Mouse (Mus musculus) midbrain, embryonic 15.5 days (tissue): Measurements from ENCODE around the gene Tango6. TPM values are rescaled to one million over a fixed set of nuclear protein-coding genes. Genes with fewer than 3 reads are reported as not detected.
"Not testable (repeated sequence)": the region's sequence is repeated elsewhere in the genome, so short reads cannot be mapped to it uniquely, and the experiment has no call there.

Experiments used
- ATAC-seq: fragments of 200-750 bp; cut with Nextera tagmentation; replicated peaks from 2 replicates; pipeline ENCODE4 v1.8.0; 2017; ENCODE audit warnings: moderate TSS enrichment
- H3K27ac ChIP-seq: fragments of 300-500 bp; sonication (generic); 2 replicates; pipeline ENCODE4 v1.5.1; 2015; ENCODE audit warnings: mild to moderate bottlenecking, inconsistent platforms
- H3K27me3 ChIP-seq: fragments of 300-500 bp; sonication (generic); replicated peaks from 2 replicates; pipeline ENCODE4 v1.6.1; 2015; ENCODE audit warnings: inconsistent platforms
- H3K36me3 ChIP-seq: fragments of 300-500 bp; sonication (generic); replicated peaks from 2 replicates; pipeline ENCODE4 v1.6.1; 2015; ENCODE audit warnings: inconsistent platforms
- H3K4me1 ChIP-seq: fragments of 300-500 bp; sonication (generic); 2 replicates; pipeline ENCODE4 v1.6.1; 2015; ENCODE audit warnings: inconsistent platforms
- H3K4me2 ChIP-seq: fragments of 300-500 bp; sonication (generic); 2 replicates; pipeline ENCODE4 v1.6.1; 2015; ENCODE audit warnings: inconsistent platforms, mild to moderate bottlenecking, moderate library complexity
- H3K4me3 ChIP-seq: fragments of 300-500 bp; sonication (generic); 2 replicates; pipeline ENCODE4 v1.5.1; 2015; ENCODE audit warnings: mild to moderate bottlenecking, inconsistent platforms
- H3K9ac ChIP-seq: fragments of 300-500 bp; sonication (generic); 2 replicates; pipeline ENCODE4 v1.6.1; 2015; ENCODE audit warnings: mild to moderate bottlenecking, inconsistent platforms
- H3K9me3 ChIP-seq: fragments of 300-500 bp; sonication (generic); 2 replicates; pipeline ENCODE4 v1.6.1; 2016; ENCODE audit warnings: inconsistent platforms
- WGBS: fragments of 180-500 bp; shearing (Covaris S2); methylation state at CpG from one replicate; pipeline ENCODE4 v1.1.7; 2015; ENCODE audit warnings: mixed read lengths; 5-methylcytosine and 5-hydroxymethylcytosine counted together
- polyA plus RNA-seq: library from polyadenylated mRNA; unstranded; fragments of >200 nt; fragmentation: Nextera tagmentation; extraction: Ambion mirVana; gene quantifications from 2 replicates; pipeline ENCODE4 v1.2.1, GENCODE M21; 2015

Tango6 gene
- polyA plus RNA-seq, 1 experiment from 2014 or later, result 6.8 TPM

DNA sequence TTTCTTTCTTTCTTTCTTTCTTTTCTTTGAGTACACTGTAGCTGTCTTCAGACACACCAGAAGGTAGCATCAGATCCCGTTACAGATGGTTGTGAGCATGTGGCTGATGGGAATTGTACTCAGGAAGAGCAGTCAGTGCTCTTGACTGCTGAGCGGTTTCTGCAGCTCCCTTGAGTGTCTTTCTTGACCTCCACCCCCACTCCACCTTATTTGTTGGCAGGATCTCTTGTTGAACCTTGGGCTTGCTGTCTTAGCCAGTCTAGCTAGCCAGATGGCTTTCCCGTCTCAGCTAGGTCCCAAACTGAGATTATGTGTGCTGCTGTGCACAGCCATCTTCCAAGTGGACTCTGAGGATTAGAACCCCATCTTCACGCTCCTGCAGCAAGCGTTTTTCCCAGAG is 83.9 kb downstream of the Tango6 start:
- H3K9ac ChIP-seq, result no peak overlapping the region
- no peaks in the 10 kb centered on the region for H3K9me3 ChIP-seq
- no peak overlapping the region for H3K4me3 ChIP-seq
- H3K4me2 ChIP-seq, result no peak overlapping the region
- no peaks in the 10 kb centered on the region for H3K27me3 ChIP-seq
- ATAC-seq, result no peak
- 85% methylated on average over 5 of the region's 5 CpGs for WGBS
- H3K27ac ChIP-seq, result no peak overlapping the region
- H3K4me1 ChIP-seq, result 0 out of 2 replicates have a peak, but pooled peaks cover 7% of the 10 kb centered on the region
- no peaks in the 10 kb centered on the region for H3K36me3 ChIP-seq

GRCm38 (mm10) chr8:106769147-106769805 is 86.4 kb downstream of the Tango6 start:
- Histone ChIP-seq H3K4me1 (no peaks in the 10 kb centered on the region), H3K9me3 (no peaks in the 10 kb centered on the region), H3K36me3 (no peaks in the 10 kb centered on the region), H3K27ac (no peak overlapping the region), H3K9ac (no peak overlapping the region), H3K4me2 (no peak overlapping the region), H3K4me3 (no peak overlapping the region), H3K27me3 (no peaks in the 10 kb centered on the region)
- 77% methylated on average over 13 of the region's 13 CpGs for WGBS
- ATAC-seq, result no peak

- H3K4me1 ChIP-seq, result no peaks in the 10 kb centered on the region
- H3K27me3 ChIP-seq, result no peaks in the 10 kb centered on the region
- no peaks in the 10 kb centered on the region for H3K36me3 ChIP-seq
- 90% methylated on average over 9 of the region's 9 CpGs for WGBS
- no peaks in the 10 kb centered on the region for H3K9me3 ChIP-seq
- H3K4me3 ChIP-seq, result no peak overlapping the region
- no peak overlapping the region for H3K9ac ChIP-seq
- H3K4me2 ChIP-seq, result no peak overlapping the region
- no peak for ATAC-seq
- H3K27ac ChIP-seq, result no peak overlapping the region
These were observed 87.8 kb downstream of the Tango6 start for GRCm38 (mm10) chr8:106770596-106771179.

- no peak overlapping the region for H3K4me3 ChIP-seq
- no peak overlapping the region for H3K9ac ChIP-seq
- 83% methylated on average over 6 of the region's 6 CpGs for WGBS
- no peaks in the 10 kb centered on the region for H3K4me1 ChIP-seq
- H3K27me3 ChIP-seq, result no peaks in the 10 kb centered on the region
- H3K36me3 ChIP-seq, result no peaks in the 10 kb centered on the region
- no peak for ATAC-seq
- no peaks in the 10 kb centered on the region for H3K9me3 ChIP-seq
- H3K4me2 ChIP-seq, result no peak overlapping the region
- H3K27ac ChIP-seq, result no peak overlapping the region
These were observed 89.2 kb downstream of the Tango6 start for GRCm38 (mm10) chr8:106772094-106772493.

DNA sequence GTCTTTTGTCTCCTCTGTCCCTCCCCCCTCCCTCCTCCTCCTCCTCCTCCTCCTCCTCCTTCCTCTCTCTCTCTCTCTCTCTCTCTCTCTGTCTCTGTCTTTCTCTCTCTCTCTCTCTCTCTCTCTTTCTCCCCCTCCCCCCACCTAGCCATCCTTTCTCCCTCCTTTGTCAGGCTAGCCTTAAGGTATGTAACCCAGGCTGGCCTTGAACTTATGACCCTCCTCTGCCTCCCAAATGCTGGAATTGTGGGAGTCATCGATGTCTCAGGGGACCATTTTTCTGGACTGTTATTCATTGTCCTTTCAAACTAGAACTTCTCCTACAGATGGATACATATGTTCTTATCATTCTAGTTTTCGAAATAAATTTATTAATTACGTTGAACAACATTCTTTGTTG is 89.6 kb downstream of the Tango6 start:
- 93% methylated on average over 3 of the region's 3 CpGs for WGBS
- no peak overlapping the region for H3K4me3 ChIP-seq
- H3K4me2 ChIP-seq, result no peak overlapping the region
- no peaks in the 10 kb centered on the region for H3K27me3 ChIP-seq
- no peaks in the 10 kb centered on the region for H3K36me3 ChIP-seq
- no peak overlapping the region for H3K9ac ChIP-seq
- H3K27ac ChIP-seq, result no peak overlapping the region
- H3K9me3 ChIP-seq, result no peaks in the 10 kb centered on the region
- H3K4me1 ChIP-seq, result no peaks in the 10 kb centered on the region
- ATAC-seq, result no peak

DNA sequence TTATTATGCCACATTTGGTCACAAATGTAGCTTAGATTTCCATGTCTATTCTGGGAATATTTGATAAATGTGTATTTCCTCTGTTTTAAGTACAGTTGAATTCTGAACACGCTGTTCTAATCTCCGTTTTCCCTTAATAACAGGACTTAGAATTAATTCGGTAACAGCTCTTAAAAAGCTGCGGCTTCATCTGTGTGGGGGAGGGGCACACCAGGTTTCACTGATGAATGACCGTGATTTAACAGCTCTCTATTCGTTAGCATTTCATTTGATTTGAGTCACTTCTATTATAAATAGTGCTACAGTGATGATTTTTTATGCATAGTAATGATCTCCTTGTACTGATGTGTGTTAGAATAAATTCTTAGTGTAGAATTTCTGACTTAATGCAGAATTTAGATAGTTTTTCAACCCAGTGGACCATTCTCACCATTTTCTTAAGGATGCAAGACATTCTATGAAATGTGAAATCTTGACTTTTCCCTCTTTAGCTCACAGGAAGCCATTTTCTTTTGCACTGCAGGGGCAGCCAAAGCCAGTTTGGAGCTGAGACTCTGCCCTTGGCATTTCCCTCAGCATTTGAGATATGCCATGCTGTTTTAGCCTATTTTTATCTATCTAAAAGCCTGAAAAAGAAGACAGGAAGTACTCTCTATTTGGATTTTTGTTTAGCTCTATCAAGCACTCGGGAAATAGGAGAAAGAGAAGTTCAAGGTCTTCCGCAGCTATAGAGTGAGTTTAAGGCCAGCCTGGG is 91.9 kb downstream of the Tango6 start:
- Histone ChIP-seq H3K4me1 (no peaks in the 10 kb centered on the region), H3K4me2 (no peak overlapping the region), H3K27me3 (no peaks in the 10 kb centered on the region), H3K27ac (0 out of 2 replicates have a peak overlapping the region, but pooled peaks have one; percentile 24), H3K4me3 (no peak overlapping the region), H3K9ac (no peak overlapping the region), H3K9me3 (no peaks in the 10 kb centered on the region), H3K36me3 (no peaks in the 10 kb centered on the region)
- ATAC-seq, result no peak
- 52% methylated on average over 8 of the region's 8 CpGs for WGBS

DNA sequence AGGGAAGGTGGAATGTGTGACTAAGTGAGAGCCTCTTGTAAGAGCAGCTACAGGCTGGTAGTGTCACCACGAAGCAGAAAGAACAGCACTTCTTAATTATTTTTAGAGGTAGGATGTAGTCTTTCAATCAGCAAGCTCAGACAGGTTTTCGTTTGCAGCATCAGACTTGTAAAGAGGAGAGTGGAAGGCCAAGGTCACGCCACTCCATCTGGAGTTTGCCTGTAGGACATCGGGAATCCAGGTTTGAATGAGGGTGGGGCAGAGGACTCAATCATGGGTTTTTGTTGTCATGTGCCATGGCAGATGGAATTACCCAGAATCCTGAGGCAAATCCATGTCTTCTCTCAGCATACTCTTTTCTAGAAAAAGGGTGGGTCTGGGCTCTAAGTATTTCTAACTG is 106.8 kb downstream of the Tango6 start:
- H3K36me3 ChIP-seq, result no peaks in the 10 kb centered on the region
- ATAC-seq, result no peak
- H3K27me3 ChIP-seq, result no peaks in the 10 kb centered on the region
- WGBS, result 57% methylated on average over 4 of the region's 4 CpGs
- H3K4me1 ChIP-seq, result no peaks in the 10 kb centered on the region
- H3K4me2 ChIP-seq, result no peak overlapping the region
- no peak overlapping the region for H3K9ac ChIP-seq
- H3K4me3 ChIP-seq, result no peak overlapping the region
- H3K9me3 ChIP-seq, result no peaks in the 10 kb centered on the region
- no peak overlapping the region for H3K27ac ChIP-seq

- no peak overlapping the region for H3K4me3 ChIP-seq
- H3K9ac ChIP-seq, result no peak overlapping the region
- WGBS, result 91% methylated on average over 2 of the region's 2 CpGs
- no peak overlapping the region for H3K4me2 ChIP-seq
- ATAC-seq, result no peak
- no peaks in the 10 kb centered on the region for H3K27me3 ChIP-seq
- no peak overlapping the region for H3K27ac ChIP-seq
- no peaks in the 10 kb centered on the region for H3K9me3 ChIP-seq
- H3K4me1 ChIP-seq, result no peaks in the 10 kb centered on the region
- no peaks in the 10 kb centered on the region for H3K36me3 ChIP-seq
These were observed 112.0 kb downstream of the Tango6 start for GRCm38 (mm10) chr8:106794820-106795219.

DNA sequence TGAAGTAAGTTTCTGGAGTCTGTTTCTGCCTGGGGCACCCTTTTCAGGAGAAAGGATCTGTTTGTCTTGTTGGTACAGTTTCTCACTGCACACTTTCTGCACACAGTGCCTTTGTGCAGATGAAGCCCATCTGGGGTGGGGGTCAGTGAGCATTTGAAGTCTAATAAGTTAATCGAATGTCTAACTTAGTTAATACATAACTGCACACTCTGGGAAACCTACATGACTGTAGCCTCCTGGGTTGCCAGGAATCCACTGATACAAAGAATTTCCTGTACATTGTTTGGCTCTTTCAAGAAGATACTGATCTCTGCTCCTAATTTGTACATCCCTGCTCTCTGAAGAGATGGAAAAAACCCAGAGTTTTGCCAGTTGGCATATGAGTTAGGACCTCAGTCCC is 117.0 kb downstream of the Tango6 start:
- Histone ChIP-seq H3K4me2 (no peak overlapping the region), H3K27ac (no peak overlapping the region), H3K9me3 (no peaks in the 10 kb centered on the region; the same call in 1 of the 2 replicates), H3K36me3 (no peaks in the 10 kb centered on the region), H3K4me1 (no peaks in the 10 kb centered on the region), H3K4me3 (no peak overlapping the region), H3K27me3 (no peaks in the 10 kb centered on the region), H3K9ac (no peak overlapping the region)
- WGBS, result 63% methylated on average over 1 of the region's 1 CpGs
- ATAC-seq, result no peak

GRCm38 (mm10) chr8:106801261-106801660 is 118.4 kb downstream of the Tango6 start:
- Histone ChIP-seq H3K27me3 (no peaks in the 10 kb centered on the region), H3K27ac (no peak overlapping the region), H3K4me2 (no peak overlapping the region), H3K9ac (no peak overlapping the region), H3K4me3 (no peak overlapping the region), H3K4me1 (no peaks in the 10 kb centered on the region), H3K36me3 (no peaks in the 10 kb centered on the region), H3K9me3 (no peaks in the 10 kb centered on the region; the same call in 1 of the 2 replicates)
- ATAC-seq, result no peak
- 96% methylated on average over 11 of the region's 11 CpGs for WGBS

DNA sequence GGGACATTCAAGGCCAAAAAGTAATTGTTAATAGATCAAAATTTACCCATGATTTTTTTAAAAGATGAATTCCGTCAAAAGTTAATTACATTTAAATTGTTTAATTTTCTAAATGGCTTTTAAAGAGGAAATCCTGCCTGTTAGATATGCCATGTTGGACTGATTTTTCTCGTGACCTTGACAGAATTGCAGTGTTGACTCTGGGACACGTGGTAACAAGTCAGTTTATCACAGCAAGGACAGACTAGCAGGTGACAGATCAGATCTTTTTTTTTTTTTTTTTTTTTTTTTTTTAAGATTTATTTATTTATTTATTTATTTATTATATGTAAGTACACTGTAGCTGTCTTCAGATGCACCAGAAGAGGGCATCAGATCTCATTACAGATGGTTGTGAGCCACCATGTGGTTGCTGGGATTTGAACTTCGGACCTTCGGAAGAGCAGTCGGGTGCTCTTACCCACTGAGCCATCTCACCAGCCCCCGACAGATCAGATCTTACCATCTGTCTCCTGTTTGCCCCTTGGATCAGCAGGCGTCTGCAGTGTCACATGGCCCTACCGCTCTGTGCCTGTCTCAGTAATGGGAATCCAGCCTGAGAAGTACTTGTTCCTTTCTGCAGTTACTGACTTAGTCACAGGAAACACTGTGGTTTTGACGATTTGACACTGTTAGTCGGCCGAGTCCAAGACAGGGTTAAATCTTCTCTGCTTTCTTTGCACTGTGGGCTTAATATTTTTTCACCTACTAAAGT is 119.7 kb downstream of the Tango6 start:
- not testable (repeated sequence) for ATAC-seq, H3K9me3 ChIP-seq, H3K36me3 ChIP-seq, H3K27me3 ChIP-seq, H3K4me2 ChIP-seq, H3K4me3 ChIP-seq, H3K9ac ChIP-seq, H3K4me1 ChIP-seq, H3K27ac ChIP-seq
- WGBS, result 87% methylated on average over 12 of the region's 12 CpGs

- no peaks in the 10 kb centered on the region for H3K36me3 ChIP-seq
- no peak overlapping the region for H3K4me3 ChIP-seq
- H3K4me1 ChIP-seq, result no peaks in the 10 kb centered on the region
- no peaks in the 10 kb centered on the region for H3K27me3 ChIP-seq
- 96% methylated on average over 3 of the region's 3 CpGs for WGBS
- H3K4me2 ChIP-seq, result no peak overlapping the region
- no peak overlapping the region for H3K9ac ChIP-seq
- no peak for ATAC-seq
- H3K27ac ChIP-seq, result no peak overlapping the region
- H3K9me3 ChIP-seq, result no peaks in the 10 kb centered on the region; the same call in 1 of the 2 replicates
These were observed 123.0 kb downstream of the Tango6 start for GRCm38 (mm10) chr8:106805859-106806258.
